Mouse (Mus musculus): ENCODE measurements around the gene Fastkd5.
A peak's percentile ranks its signal among the peaks of the same experiment; 100 is the strongest.

The Fastkd5 gene

DNA sequence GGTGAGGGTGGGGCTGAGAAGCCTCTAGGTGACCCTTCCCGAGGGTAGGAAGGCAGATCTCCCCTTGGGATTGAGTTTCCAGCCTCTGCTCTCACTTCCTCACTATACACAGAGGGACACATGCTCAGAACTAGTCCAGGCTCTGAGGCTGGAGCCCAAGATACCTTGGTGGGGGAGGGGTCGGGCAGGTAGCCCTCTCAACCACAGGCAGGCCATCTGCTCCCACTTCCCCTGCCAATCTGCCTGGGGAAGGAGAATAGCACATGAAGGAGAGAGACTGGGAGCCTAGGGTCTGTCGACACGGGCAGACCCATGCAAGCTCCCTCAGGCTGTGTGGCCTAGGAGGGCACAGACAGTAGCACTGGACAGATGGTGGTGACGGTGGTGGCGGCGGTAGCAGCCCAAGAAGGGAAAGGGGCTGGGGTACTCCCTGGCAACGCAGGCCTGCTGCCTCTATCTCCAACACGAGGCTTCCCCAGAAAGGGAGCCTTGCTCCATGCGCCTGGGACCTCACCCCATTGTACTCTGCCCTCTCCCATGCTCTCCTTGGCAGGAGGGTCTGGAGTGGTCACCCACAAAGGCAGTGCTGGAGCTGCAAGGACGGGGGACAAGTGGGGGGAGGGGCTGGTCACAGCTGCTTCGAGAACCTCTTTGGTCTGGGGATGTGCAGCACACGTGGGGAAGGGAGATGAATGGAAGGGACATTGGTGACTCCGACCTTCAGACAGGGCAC, 4.3 kb upstream of the Fastkd5 start:
- no peak for DNase-seq (ENCODE audit: low read depth, low spot score)

- no peak for DNase-seq (ENCODE audit: low read depth, low spot score)
Measured at GRCm38 (mm10) chr2:130632887-130633675, 3.3 kb upstream of the Fastkd5 start.

DNA sequence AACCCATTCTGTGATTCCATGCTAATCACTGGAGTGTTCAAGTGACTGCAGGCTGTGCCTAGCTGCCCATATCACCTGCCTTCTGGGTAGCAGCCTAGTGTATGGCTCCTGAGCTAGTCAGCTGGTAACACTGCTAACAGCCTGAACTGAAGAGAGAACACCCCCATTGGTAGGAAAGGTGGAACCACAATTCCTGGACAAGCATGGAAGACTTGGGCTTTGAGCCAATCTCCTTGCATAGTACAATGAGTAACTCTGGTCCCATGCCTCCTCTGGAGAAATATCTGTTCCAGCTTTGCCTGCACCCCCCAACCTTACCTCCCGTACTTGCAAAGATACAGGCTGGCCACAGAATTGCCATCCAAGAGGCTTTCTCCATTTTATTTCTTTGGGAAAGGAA, 2.6 kb upstream of the Fastkd5 start:
- no peak for DNase-seq (ENCODE audit: low read depth, low spot score)

GRCm38 (mm10) chr2:130629080-130629838, 568 bp downstream of the Fastkd5 start:
- DNase-seq (ENCODE audit: low read depth, low spot score), result no peak

DNA sequence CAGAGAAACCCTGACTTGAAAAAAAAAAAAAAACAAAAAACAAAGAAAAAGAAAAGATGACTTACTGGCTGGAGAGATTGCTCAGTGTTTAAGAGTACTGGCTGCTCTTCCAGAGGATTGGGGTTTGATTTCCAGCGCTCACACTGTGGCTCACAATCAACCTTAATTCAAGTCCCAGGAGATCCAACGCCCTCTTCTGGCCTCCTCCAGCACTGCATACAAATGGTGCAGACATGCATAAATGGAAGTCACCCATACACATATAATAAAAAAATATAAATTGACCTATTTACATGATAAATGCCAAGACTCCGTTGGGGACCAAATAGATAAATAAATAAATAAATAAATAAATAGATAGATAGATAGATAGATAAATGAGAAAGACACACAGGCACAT, 1.4 kb downstream of the Fastkd5 start:
- DNase-seq (ENCODE audit: low read depth, low spot score), result no peak

- no peak for DNase-seq (ENCODE audit: low read depth, low spot score)
Measured at GRCm38 (mm10) chr2:130618972-130619371, 10.9 kb downstream of the Fastkd5 start.

DNA sequence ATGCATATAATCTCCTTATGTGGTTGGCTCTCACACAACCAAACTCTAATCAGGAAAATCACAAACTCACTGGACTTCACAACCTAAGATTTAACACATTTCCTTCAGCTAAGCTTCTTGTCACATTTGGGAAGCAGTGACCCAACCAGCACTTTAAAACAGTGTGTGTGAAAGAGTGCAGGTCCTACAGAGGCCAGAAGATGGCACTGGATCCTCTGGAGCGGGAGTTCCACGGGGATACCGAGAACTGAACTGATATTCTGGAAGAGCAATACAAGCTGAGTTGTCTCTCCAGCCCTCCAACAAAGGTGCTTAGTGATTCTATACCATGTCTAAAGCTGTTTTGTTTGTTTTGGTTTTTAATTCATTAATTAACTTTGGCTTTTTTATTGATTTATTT, 16.7 kb downstream of the Fastkd5 start:
- DNase-seq (ENCODE audit: low read depth, low spot score), result no peak

- DNase-seq (ENCODE audit: low read depth, low spot score), result no peak
Measured at GRCm38 (mm10) chr2:130602195-130602594, 27.6 kb downstream of the Fastkd5 start.

DNA sequence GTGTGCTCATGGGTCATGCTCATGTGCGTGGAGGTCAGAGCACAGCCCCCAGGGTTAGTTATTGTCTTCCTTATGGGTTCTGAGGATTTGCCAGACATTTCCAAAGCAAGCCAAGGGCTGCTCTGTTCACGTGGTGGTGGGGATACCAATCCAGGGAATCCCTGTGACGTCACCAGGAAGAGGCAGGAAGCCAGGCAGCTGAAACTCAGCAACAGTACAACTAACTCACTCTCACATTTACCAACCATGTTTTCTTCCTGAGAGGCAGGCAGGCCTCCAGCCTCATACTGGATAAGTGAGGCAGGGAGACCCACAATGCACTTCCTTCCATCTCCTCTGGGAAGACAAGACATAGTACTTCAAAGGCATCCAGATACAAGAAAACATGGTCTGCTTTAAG, 31.4 kb downstream of the Fastkd5 start:
- DNase-seq (ENCODE audit: low read depth, low spot score), result no peak

GRCm38 (mm10) chr2:130597601-130598010, 32.2 kb downstream of the Fastkd5 start:
- peak; percentile 12 for DNase-seq (ENCODE audit: low read depth, low spot score)

GRCm38 (mm10) chr2:130595596-130595995, 34.2 kb downstream of the Fastkd5 start:
- no peak for DNase-seq (ENCODE audit: low read depth, low spot score)

- DNase-seq (ENCODE audit: low read depth, low spot score), result no peak
Measured at GRCm38 (mm10) chr2:130591016-130591415, 38.8 kb downstream of the Fastkd5 start.

GRCm38 (mm10) chr2:130589761-130590160, 40.1 kb downstream of the Fastkd5 start:
- no peak for DNase-seq (ENCODE audit: low read depth, low spot score)

DNA sequence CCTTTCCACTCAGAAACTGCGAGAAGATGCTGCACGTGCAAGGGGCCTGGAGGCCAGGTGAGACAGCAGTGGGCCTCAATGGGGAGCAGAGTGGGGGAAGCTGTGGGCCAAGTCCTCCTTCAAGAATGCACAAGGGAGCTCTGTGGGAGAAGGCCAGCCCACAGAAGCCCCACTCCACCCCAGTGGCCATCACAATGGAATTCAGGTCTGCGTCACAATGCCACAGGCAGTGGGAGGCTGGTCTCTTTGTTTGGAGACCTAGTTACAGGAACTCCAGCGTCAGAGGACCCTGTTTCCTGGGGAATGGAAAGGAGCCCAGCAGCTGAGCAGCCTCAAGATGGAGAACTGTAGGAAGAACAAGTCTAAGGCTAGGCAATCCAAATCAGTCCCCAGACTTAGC, 40.7 kb downstream of the Fastkd5 start:
- DNase-seq (ENCODE audit: low read depth, low spot score), result no peak

DNA sequence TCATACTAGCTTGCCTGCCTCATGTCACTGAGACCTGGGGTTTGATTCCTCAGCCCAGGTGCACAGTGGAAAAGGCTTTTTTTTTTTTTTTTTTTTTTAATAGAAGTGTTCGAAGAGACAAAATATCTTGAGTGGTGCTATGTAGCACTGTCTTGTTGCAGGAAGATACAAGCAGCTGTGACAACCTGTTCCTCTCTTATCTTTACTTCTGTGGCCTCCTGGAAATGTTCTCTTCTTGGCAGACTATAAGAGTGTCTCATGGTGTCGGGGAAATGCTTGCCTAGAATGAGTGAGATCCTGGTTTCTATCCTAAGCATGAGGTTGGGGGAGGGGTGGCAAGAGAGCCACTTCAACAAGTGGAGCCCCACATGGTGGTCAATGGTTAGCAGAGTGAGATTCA, 41.5 kb downstream of the Fastkd5 start:
- DNase-seq (ENCODE audit: low read depth, low spot score), result no peak

GRCm38 (mm10) chr2:130586016-130586415, 43.8 kb downstream of the Fastkd5 start:
- no peak for DNase-seq (ENCODE audit: low read depth, low spot score)

DNA sequence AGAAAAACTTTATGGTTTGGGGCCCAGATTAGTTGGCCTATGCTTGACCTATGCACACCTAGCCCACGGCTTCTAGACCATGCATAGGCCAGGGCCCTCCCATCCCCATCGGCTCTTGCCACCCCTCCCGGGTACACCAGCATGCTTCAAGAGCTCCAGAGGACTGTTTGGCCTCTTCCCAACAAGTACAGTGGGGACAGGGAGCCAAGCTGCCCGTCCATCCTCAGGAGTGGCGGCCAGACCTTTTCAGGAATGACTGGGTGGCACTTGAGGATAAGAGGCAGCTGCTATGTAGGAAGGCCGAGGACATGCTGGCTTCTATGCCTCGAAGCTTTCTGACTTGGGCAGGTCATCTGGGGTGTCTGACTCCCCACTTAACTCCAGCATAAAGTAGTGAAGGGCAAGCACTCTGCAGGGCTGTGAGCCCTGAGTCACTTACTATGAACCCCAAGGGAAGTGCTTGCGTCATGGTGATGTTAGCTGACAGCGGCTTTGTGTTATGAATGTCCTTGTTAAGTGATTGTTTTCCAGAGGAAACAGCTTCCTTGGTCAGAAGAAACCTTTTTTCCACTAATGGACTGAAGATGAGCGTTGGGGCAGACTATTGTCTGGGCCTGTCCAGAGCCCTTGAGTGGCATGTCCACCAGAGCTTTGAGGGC, 45.8 kb downstream of the Fastkd5 start:
- DNase-seq (ENCODE audit: low read depth, low spot score), result no peak

DNA sequence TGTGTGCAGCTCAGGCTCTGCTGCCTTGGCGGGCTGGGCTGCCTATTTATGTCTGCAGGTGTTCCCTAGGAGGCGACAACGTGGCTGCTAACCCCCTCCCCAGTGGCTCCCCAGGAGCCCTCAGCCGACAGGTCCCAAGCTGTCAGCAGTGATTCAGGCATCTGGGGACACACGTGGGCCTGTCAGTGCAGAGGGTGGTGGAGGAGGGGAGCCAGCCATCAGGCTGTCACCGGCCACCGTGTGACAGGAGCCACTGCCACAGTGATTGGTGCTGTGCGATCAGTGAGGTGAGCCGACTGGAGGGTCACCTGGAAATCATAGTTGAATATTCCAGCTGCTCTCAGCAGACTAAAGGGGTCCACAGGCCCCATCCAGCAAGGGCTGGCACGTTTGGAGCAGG, 47.3 kb downstream of the Fastkd5 start, which contains the start of gene Avp:
Gene Avp, minus strand, starts transcription at position 3 of the 400 bp plus-strand sequence.
- no peak for DNase-seq (ENCODE audit: low read depth, low spot score)

- DNase-seq (ENCODE audit: low read depth, low spot score), result no peak
Measured at GRCm38 (mm10) chr2:130581201-130581600, 48.6 kb downstream of the Fastkd5 start.

DNA sequence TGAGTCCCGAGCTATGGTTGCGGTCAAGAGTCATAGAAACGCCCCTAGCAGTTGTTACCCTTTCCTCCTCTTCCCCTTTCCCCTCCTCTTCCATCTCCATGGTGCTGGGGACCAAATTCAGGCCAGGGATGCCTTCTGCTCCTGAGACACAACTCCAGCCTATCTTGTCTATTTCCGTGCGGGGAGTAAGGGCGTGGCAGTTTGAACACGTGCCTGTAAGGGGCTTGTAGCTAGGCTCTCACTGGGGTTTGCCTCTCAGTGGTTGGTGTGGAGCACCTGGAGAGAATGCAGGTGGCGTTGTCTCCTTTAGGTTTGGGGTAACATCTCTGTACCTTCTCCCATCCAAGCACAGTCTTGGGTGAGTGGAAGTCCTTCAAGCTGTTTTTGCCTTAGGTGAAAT, 50.0 kb downstream of the Fastkd5 start:
- DNase-seq (ENCODE audit: low read depth, low spot score), result no peak

DNA sequence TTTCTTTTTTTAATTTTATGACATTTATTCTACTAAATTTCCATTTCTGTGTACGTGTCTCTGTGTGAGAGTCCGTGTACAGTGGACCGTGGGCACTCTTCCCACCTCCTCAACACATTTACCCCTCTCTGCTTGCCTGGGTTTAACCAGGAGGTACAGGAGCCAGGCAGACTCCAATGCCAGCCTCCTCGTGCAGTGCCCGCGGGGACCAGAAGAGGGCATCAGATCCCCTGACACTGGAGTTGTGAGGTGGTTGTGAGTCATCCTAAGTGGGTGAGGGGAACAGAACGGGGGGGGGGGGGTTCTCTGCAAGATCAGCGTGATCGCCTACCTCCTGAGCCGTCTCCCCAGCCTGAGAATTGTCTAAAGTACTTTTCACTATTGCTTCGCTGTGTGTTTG, 51.7 kb downstream of the Fastkd5 start:
- DNase-seq (ENCODE audit: low read depth, low spot score), result no peak

DNA sequence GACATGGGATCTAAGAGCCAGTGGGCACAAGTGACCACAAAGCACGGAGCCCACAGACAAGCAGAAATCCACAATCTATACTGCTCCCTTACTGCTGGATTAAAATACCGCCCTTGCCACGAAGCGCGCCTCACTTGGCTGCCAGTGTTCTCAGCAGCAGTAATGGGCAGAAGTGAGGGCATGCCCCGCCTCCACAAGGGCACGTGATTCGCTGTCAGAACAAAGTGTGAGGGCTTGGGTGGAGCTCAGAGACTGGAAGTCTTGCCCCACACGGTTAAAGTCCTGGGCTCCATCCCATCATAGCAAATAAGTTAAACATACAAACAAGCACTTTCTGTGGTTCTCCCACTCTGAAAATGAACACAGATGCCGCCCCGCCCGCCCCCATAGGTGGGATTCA, 52.2 kb downstream of the Fastkd5 start:
- no peak for DNase-seq (ENCODE audit: low read depth, low spot score)

All from brain, embryonic 18.5 days (tissue).